In genomic region chr5:137830238-137830637, GRCm38 (mm10) we compare ENCODE assay signal across 14 mouse cellular contexts. TPM values are rescaled to one million over a fixed set of nuclear protein-coding genes. Genes with fewer than 3 reads are reported as not detected.
DNase-seq lines count a peak whose midpoint lies in the region; TF ChIP-seq lines count a peak whose summit lies in the region.
"Had no signal": no experiment of that assay in that cellular context is flagged by ENCODE, and none has a peak within 500 bp of the region (broad histone marks: within the 10 kb centered on the region; RNA-seq: fewer than 3 reads in every experiment).

No protein-coding gene starts in this region.

- no peaks in the 10 kb centered on the region for H3K36me3 ChIP-seq in macrophage (ENCODE audit: inconsistent target)
- H3K36me3 ChIP-seq: limb, embryonic 12.5 days had no signal

- WGBS in macrophage (ENCODE audit: missing documents), result 28% methylated on average over 7 of the region's 7 CpGs

- no peak overlapping the region for H3K4me3 ChIP-seq in bone marrow macrophage, adult 2 months (ENCODE audit: insufficient read depth, low read length)
- H3K4me3 ChIP-seq in macrophage (ENCODE audit: inconsistent target), result no peak overlapping the region
- H3K4me3 ChIP-seq: limb, embryonic 12.5 days had no signal

- TF ChIP-seq CTCF in bone marrow macrophage, adult 2 months (IDR thresholded peaks at IDR 0.05; ENCODE audit: low read depth, low read length), result no peak

- peaks cover 83% of the 10 kb centered on the region for H3K4me1 ChIP-seq in bone marrow macrophage, adult 2 months (ENCODE audit: control insufficient read depth, insufficient read depth, low read length)
- H3K4me1 ChIP-seq: limb, embryonic 12.5 days had no signal

- peak overlapping the region; percentile 78 for H3K27ac ChIP-seq in bone marrow macrophage, adult 2 months (ENCODE audit: insufficient read depth, low read depth, low read length)
- H3K27ac ChIP-seq in macrophage, result peak overlapping the region; percentile 88
- H3K27ac ChIP-seq: limb, embryonic 12.5 days had no signal

- peak; percentile 7 for DNase-seq in adrenal gland, adult 2 months
- no peak for DNase-seq in adrenal gland, postnatal 14 days
- peak; percentile 6 for DNase-seq in kidney, postnatal 10 days
- no peak for DNase-seq in kidney, adult 11 months
- DNase-seq in urinary bladder, adult 18-20 months (ENCODE audit: low spot score in 2 of 2), result no peak
- DNase-seq in adrenal gland, adult 8-10 months, result no peak
- DNase-seq: adrenal gland, postnatal 25 days; cerebellum, adult 11 months; forebrain, postnatal 0 days; gastrocnemius, postnatal 10 days had no signal

- no peak for TF ChIP-seq POLR2A in bone marrow macrophage, adult 2 months (IDR thresholded peaks at IDR 0.05; ENCODE audit: borderline replicate concordance, low read depth, low read length)

- peaks cover 13% of the 10 kb centered on the region; the same call in 1 of the 2 replicates for H3K79me2 ChIP-seq in macrophage (ENCODE audit: inconsistent target)

RNA-seq across cellular contexts. Expression of gene Pilra, which starts 5.8 kb away (rescaled TPM):
- 1 to 10 TPM; 1.8 to 4.7 TPM for total RNA-seq in adrenal gland, adult 2 months (2021)
- 2.0 and 2.5 TPM in 2 replicates for polyA plus RNA-seq in adrenal gland, adult 2 months (2012; rRNA removed)
- 1.2 and 2.9 TPM in 2 replicates for total RNA-seq in adrenal gland, postnatal 14 days (2021)
- polyA plus RNA-seq in bone marrow macrophage, adult 2 months (2012; ENCODE audit: insufficient read depth, insufficient read length, missing spikeins), result 15.5 and 16.8 TPM in 2 replicates
- 10 to 100 TPM in 16 of 26 experiments, 1 to 10 TPM in 10; 1.7 to 73.9 (median 16.1) TPM for total RNA-seq in macrophage (2018; cell fraction: chromatin; rRNA removed)
- total RNA-seq in macrophage (2018; cell fraction: cytosol; rRNA removed), result 10 to 100 TPM in 13 of 26 experiments, 1 to 10 TPM in 13; 2.2 to 46.2 (median 13.9) TPM
- total RNA-seq in macrophage (2018; cell fraction: nucleus; rRNA removed), result 100 to 1,000 TPM in 1 of 26 experiments, 10 to 100 TPM in 22, 1 to 10 TPM in 3; 5.7 to 123 (median 28.7) TPM
- polyA plus RNA-seq in macrophage (2018), result 5.9 to 17.4 TPM (median 7.6 TPM) in 3 replicates
- 1 to 10 TPM; 1.8 to 5.8 (median 4.1) TPM for total RNA-seq in adrenal gland, adult 8-10 months (2022)

RNA-seq across cellular contexts. Expression of gene Pilrb1, which starts 27.7 kb away (rescaled TPM):
- 1 to 10 TPM; 1.5 TPM for total RNA-seq in adrenal gland, adult 2 months (2021)
- 0.69 and 1.3 TPM in 2 replicates for polyA plus RNA-seq in adrenal gland, adult 2 months (2012; rRNA removed)
- total RNA-seq in adrenal gland, postnatal 14 days (2021), result 0.67 and 1.6 TPM in 2 replicates
- 15.2 and 19.7 TPM in 2 replicates for polyA plus RNA-seq in bone marrow macrophage, adult 2 months (2012; ENCODE audit: insufficient read depth, insufficient read length, missing spikeins)
- 10 to 100 TPM in 16 of 26 experiments, 1 to 10 TPM in 10; 1.4 to 64.1 (median 16.3) TPM for total RNA-seq in macrophage (2018; cell fraction: chromatin; rRNA removed)
- 10 to 100 TPM in 13 of 26 experiments, 1 to 10 TPM in 13; 2.0 to 33.1 (median 10.0) TPM for total RNA-seq in macrophage (2018; cell fraction: cytosol; rRNA removed)
- total RNA-seq in macrophage (2018; cell fraction: nucleus; rRNA removed), result 10 to 100 TPM in 24 of 26 experiments, 1 to 10 TPM in 2; 4.3 to 95.8 (median 29.3) TPM
- 7.2 to 9.0 TPM (median 7.9 TPM) in 3 replicates for polyA plus RNA-seq in macrophage (2018)
- 1 to 10 TPM; 1.2 to 3.7 (median 1.9) TPM for total RNA-seq in adrenal gland, adult 8-10 months (2022)
- total RNA-seq: forebrain, postnatal 0 days; layer of hippocampus, postnatal 25 days had no signal
- polyA plus RNA-seq: forebrain, postnatal 0 days; limb, embryonic 12.5 days had no signal

RNA-seq across cellular contexts. Expression of gene Pilrb2, which starts 41.4 kb away (rescaled TPM):
- 1 to 10 TPM in 1 of 2 experiments, under 1 TPM in 1; 0.81 to 1.8 TPM for total RNA-seq in adrenal gland, adult 2 months (2021)
- polyA plus RNA-seq in adrenal gland, adult 2 months (2012; rRNA removed), result 1.1 and 3.8 TPM in 2 replicates
- total RNA-seq in adrenal gland, postnatal 14 days (2021), result 0.45 and 0.70 TPM in 2 replicates
- polyA plus RNA-seq in bone marrow macrophage, adult 2 months (2012; ENCODE audit: insufficient read depth, insufficient read length, missing spikeins), result 37.4 and 42.3 TPM in 2 replicates
- total RNA-seq in macrophage (2018; cell fraction: chromatin; rRNA removed), result 10 to 100 TPM in 18 of 26 experiments, 1 to 10 TPM in 8; 2.1 to 29.2 (median 17.1) TPM
- total RNA-seq in macrophage (2018; cell fraction: cytosol; rRNA removed), result 10 to 100 TPM in 13 of 26 experiments, 1 to 10 TPM in 13; 3.3 to 27.0 (median 11.1) TPM
- total RNA-seq in macrophage (2018; cell fraction: nucleus; rRNA removed), result 10 to 100 TPM in 22 of 26 experiments, 1 to 10 TPM in 4; 3.8 to 56.3 (median 20.0) TPM
- polyA plus RNA-seq in macrophage (2018), result 12.2 to 15.9 TPM (median 14.4 TPM) in 3 replicates
- total RNA-seq in adrenal gland, adult 8-10 months (2022), result 1 to 10 TPM in 2 of 4 experiments, under 1 TPM in 1, not detected in 1; 0.93 to 3.2 (median 2.2) TPM
- total RNA-seq: forebrain, postnatal 0 days; layer of hippocampus, postnatal 25 days had no signal
- polyA plus RNA-seq: forebrain, postnatal 0 days; limb, embryonic 12.5 days had no signal

RNA-seq across cellular contexts. Expression of gene Zcwpw1, which starts 42.6 kb away (rescaled TPM):
- 1 to 10 TPM; 2.0 to 2.2 TPM for total RNA-seq in adrenal gland, adult 2 months (2021)
- polyA plus RNA-seq in adrenal gland, adult 2 months (2012; rRNA removed), result 0.38 and 0.56 TPM in 2 replicates
- total RNA-seq in adrenal gland, postnatal 14 days (2021), result 5.6 and 5.7 TPM in 2 replicates
- 6.1 TPM in 2 replicates for polyA plus RNA-seq in bone marrow macrophage, adult 2 months (2012; ENCODE audit: insufficient read depth, insufficient read length, missing spikeins)
- total RNA-seq in macrophage (2018; cell fraction: chromatin; rRNA removed), result 10 to 100 TPM in 6 of 26 experiments, 1 to 10 TPM in 20; 2.9 to 15.9 (median 7.9) TPM
- 1 to 10 TPM; 1.1 to 3.2 (median 1.7) TPM for total RNA-seq in macrophage (2018; cell fraction: cytosol; rRNA removed)
- 10 to 100 TPM in 1 of 26 experiments, 1 to 10 TPM in 25; 2.1 to 12.1 (median 3.8) TPM for total RNA-seq in macrophage (2018; cell fraction: nucleus; rRNA removed)
- 1.8 to 4.1 TPM (median 2.8 TPM) in 3 replicates for polyA plus RNA-seq in macrophage (2018)
- 1 to 10 TPM; 1.4 to 4.4 (median 2.8) TPM for total RNA-seq in adrenal gland, adult 8-10 months (2022)

RNA-seq across cellular contexts. Expression of gene Mepce, which starts 42.8 kb away (rescaled TPM):
- 10 to 100 TPM; 43.9 to 46.4 TPM for total RNA-seq in adrenal gland, adult 2 months (2021)
- 29.9 and 35.4 TPM in 2 replicates for polyA plus RNA-seq in adrenal gland, adult 2 months (2012; rRNA removed)
- total RNA-seq in adrenal gland, postnatal 14 days (2021), result 41.5 and 46.7 TPM in 2 replicates
- polyA plus RNA-seq in bone marrow macrophage, adult 2 months (2012; ENCODE audit: insufficient read depth, insufficient read length, missing spikeins), result 31.3 and 35.4 TPM in 2 replicates
- 10 to 100 TPM in 25 of 26 experiments, 1 to 10 TPM in 1; 8.4 to 35.4 (median 19.6) TPM for total RNA-seq in macrophage (2018; cell fraction: chromatin; rRNA removed)
- total RNA-seq in macrophage (2018; cell fraction: cytosol; rRNA removed), result 10 to 100 TPM; 11.4 to 33.5 (median 25.0) TPM
- total RNA-seq in macrophage (2018; cell fraction: nucleus; rRNA removed), result 10 to 100 TPM; 12.1 to 46.5 (median 30.3) TPM
- polyA plus RNA-seq in macrophage (2018), result 23.9 to 28.3 TPM (median 26.6 TPM) in 3 replicates
- 10 to 100 TPM; 53.8 to 66.8 (median 56.1) TPM for total RNA-seq in adrenal gland, adult 8-10 months (2022)

Comparison
In these comparisons a context has a peak if more than half of its experiments do, and no peak if none do; other contexts are left out.
1. DNase-seq: peak in adrenal gland, adult 2 months (single experiment) and kidney, postnatal 10 days (single experiment); none in adrenal gland, postnatal 14 days (single experiment), kidney, adult 11 months (single experiment), urinary bladder, adult 18-20 months (0 of 2) and adrenal gland, adult 8-10 months (single experiment).